Mouse (Mus musculus): ENCODE results near the gene Trmo. TPM values are rescaled to one million over a fixed set of nuclear protein-coding genes. Genes with fewer than 3 reads are reported as not detected.
A peak's percentile ranks its signal among the peaks of the same experiment; 100 is the strongest.

Gene Trmo
- total and polyA plus RNA-seq, 2 experiments from 2014 or later, result 3.9 to 9.2 TPM

DNA sequence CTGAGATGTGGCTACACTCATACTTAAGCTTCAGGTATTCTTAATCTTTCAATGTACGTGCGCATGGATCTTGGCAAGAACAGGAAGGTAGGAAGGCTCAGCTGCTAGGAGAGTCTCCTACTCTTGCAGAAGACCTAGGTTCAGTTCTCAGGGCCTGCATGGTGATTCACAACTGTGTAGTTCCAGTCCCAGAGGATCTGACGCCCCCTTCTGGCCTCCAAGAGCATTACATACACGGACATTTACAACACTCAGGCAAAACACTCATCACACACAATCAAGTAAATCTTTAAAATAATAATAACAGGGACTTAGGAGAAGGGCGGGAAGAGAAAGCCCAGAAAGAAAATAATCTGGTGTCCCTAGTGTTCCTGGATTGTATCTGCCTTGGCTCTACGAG is 14.8 kb downstream of the Trmo start:
- ATAC-seq, result no peak
- Histone ChIP-seq H3K27me3 (ENCODE audit: insufficient read depth, low read length) (no peaks in the 10 kb centered on the region), H3K4me3 (ENCODE audit: low read length) (peak overlapping the region; percentile 34), H3K4me2 (ENCODE audit: low read depth, low read length) (peak overlapping the region; percentile 64), H3K36me3 (ENCODE audit: insufficient read depth, low read length) (peaks cover 4% of the 10 kb centered on the region; the same call in 1 of the 2 replicates), H3K4me1 (ENCODE audit: insufficient read depth, low read length) (peaks cover 6% of the 10 kb centered on the region; the same call in 1 of the 2 replicates), H3K9me3 (ENCODE audit: low read length) (no peaks in the 10 kb centered on the region), H3K27ac (no peak overlapping the region), H3K9ac (replicated peaks; ENCODE audit: low read length) (no peak overlapping the region)
- 56% methylated on average over 6 of the region's 6 CpGs for WGBS
- peak; percentile 67 for TF ChIP-seq CTCF (IDR thresholded peaks at IDR 0.05; ENCODE audit: low read depth)
- peak; percentile 16 for DNase-seq (ENCODE audit: low spot score)

DNA sequence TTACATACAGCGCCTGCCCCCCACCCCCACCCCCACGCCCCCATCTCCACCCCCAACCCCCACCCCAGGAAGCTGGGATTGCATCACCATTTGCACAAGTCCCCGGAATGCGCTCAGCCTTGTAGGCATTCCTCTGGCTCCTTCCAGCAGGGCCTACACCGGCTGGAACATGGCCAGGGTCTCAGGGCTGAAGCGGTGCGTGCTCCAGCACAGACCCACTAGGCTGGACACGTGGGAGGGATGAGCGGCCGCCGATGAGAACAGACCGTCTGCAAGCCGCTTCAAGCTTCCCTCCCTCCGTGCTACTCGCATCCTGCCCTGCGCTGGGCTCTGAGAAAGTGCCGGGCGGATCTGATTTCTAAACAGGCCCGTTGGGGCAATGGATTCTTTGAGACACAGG is 18.2 kb downstream of the Trmo start:
- ATAC-seq, result peak; percentile 79
- no peak overlapping the region for H3K9ac ChIP-seq (replicated peaks; ENCODE audit: low read length)
- peak overlapping the region; percentile 51 for H3K4me2 ChIP-seq (ENCODE audit: low read depth, low read length)
- no peaks in the 10 kb centered on the region for H3K9me3 ChIP-seq (ENCODE audit: low read length)
- WGBS, result 6% methylated on average over 19 of the region's 19 CpGs
- peak; percentile 80 for DNase-seq (ENCODE audit: low spot score)
- H3K4me1 ChIP-seq (ENCODE audit: insufficient read depth, low read length), result peaks cover 6% of the 10 kb centered on the region; the same call in 1 of the 2 replicates
- H3K27me3 ChIP-seq (ENCODE audit: insufficient read depth, low read length), result no peaks in the 10 kb centered on the region
- peak overlapping the region; percentile 11; the same call in 1 of the 2 replicates for H3K4me3 ChIP-seq (ENCODE audit: low read length)
- no peaks in the 10 kb centered on the region for H3K36me3 ChIP-seq (ENCODE audit: insufficient read depth, low read length)
- TF ChIP-seq CTCF (IDR thresholded peaks at IDR 0.05; ENCODE audit: low read depth), result no peak
- no peak overlapping the region for H3K27ac ChIP-seq

DNA sequence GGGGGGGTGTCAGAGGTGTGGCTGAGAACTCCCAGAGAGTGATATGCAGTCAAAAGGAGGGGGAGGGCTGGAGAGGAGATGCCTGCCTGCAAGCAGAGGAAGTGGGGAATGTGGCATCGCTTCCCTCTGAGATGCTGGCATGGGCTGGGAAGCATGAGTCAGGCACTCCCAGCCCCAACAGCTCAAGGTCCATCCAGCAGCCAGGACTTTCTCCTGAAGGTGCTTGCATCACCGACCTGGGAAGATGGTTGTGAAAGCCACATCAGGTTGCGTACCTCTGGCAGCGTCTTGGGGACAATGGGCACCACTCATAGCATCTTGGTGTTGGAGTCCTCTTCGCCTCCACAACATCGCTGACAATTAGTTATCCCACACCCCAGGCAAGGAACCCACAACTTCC is 18.8 kb downstream of the Trmo start:
- Histone ChIP-seq H3K36me3 (ENCODE audit: insufficient read depth, low read length) (no peaks in the 10 kb centered on the region), H3K4me3 (ENCODE audit: low read length) (no peak overlapping the region), H3K9me3 (ENCODE audit: low read length) (no peaks in the 10 kb centered on the region), H3K9ac (replicated peaks; ENCODE audit: low read length) (no peak overlapping the region), H3K27ac (no peak overlapping the region), H3K27me3 (ENCODE audit: insufficient read depth, low read length) (no peaks in the 10 kb centered on the region), H3K4me1 (ENCODE audit: insufficient read depth, low read length) (peaks cover 6% of the 10 kb centered on the region; the same call in 1 of the 2 replicates), H3K4me2 (ENCODE audit: low read depth, low read length) (no peak overlapping the region)
- ATAC-seq (no peak), DNase-seq (ENCODE audit: low spot score) (no peak)
- TF ChIP-seq CTCF (IDR thresholded peaks at IDR 0.05; ENCODE audit: low read depth), result no peak
- WGBS, result 50% methylated on average over 6 of the region's 6 CpGs

DNA sequence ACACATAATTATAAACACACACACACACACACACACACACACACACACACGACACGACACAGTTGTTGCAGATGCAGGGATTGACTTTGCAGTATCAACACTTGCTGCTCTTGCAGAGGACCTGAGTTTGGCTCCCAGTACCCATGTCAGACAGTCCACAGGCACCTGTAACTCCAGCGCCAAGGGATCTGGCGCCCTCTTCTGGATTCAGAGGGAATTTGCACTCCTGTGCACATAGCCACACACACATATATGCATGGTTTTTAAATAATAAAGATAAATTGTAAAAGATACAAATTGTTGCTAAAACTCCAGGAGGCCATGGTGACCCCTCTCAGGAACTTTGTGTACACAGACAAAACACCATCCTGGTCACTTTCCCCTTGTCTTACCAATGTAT is 20.2 kb downstream of the Trmo start:
- 66% methylated on average over 4 of the region's 4 CpGs for WGBS
- Histone ChIP-seq H3K9me3 (ENCODE audit: low read length) (0 out of 2 replicates have a peak, but pooled peaks cover 3% of the 10 kb centered on the region), H3K27me3 (ENCODE audit: insufficient read depth, low read length) (no peaks in the 10 kb centered on the region), H3K4me1 (ENCODE audit: insufficient read depth, low read length) (peaks cover 3% of the 10 kb centered on the region; the same call in 1 of the 2 replicates), H3K36me3 (ENCODE audit: insufficient read depth, low read length) (no peaks in the 10 kb centered on the region), H3K27ac (no peak overlapping the region), H3K4me2 (ENCODE audit: low read depth, low read length) (no peak overlapping the region), H3K9ac (replicated peaks; ENCODE audit: low read length) (no peak overlapping the region), H3K4me3 (ENCODE audit: low read length) (no peak overlapping the region)
- no peak for DNase-seq (ENCODE audit: low spot score)
- ATAC-seq, result no peak
- peak; percentile 31; the same call in 1 of the 2 replicates for TF ChIP-seq CTCF (IDR thresholded peaks at IDR 0.05; ENCODE audit: low read depth)

DNA sequence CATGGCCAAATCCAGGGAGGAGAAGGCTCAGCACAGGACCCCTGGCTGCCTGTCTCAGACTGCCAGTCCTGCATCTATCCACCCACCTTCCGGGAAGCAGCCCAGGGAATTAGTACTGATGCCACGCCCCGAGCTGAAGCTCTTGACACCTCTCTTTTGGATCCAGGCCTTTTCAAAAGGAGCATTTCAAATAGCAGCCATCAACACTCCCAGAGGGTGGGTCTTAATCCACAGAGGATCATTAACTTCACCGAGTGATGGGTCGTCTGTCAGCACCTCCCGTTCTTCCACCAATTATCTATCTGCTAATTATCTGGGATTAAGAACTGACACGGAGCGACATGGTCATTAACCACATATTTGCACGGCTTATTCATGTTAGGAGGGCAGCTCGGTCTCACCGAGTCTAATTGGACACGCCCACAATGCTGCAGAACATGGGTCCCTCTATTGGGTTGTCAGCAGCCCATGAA is 21.7 kb downstream of the Trmo start:
- Histone ChIP-seq H3K27me3 (ENCODE audit: insufficient read depth, low read length) (no peaks in the 10 kb centered on the region), H3K9me3 (ENCODE audit: low read length) (0 out of 2 replicates have a peak, but pooled peaks cover 3% of the 10 kb centered on the region), H3K4me3 (ENCODE audit: low read length) (no peak overlapping the region), H3K36me3 (ENCODE audit: insufficient read depth, low read length) (no peaks in the 10 kb centered on the region), H3K4me2 (ENCODE audit: low read depth, low read length) (no peak overlapping the region), H3K4me1 (ENCODE audit: insufficient read depth, low read length) (peaks cover 3% of the 10 kb centered on the region; the same call in 1 of the 2 replicates), H3K27ac (no peak overlapping the region), H3K9ac (replicated peaks; ENCODE audit: low read length) (no peak overlapping the region)
- TF ChIP-seq CTCF (IDR thresholded peaks at IDR 0.05; ENCODE audit: low read depth), result no peak
- DNase-seq (ENCODE audit: low spot score), result no peak
- WGBS, result 15% methylated on average over 12 of the region's 12 CpGs
- no peak for ATAC-seq

DNA sequence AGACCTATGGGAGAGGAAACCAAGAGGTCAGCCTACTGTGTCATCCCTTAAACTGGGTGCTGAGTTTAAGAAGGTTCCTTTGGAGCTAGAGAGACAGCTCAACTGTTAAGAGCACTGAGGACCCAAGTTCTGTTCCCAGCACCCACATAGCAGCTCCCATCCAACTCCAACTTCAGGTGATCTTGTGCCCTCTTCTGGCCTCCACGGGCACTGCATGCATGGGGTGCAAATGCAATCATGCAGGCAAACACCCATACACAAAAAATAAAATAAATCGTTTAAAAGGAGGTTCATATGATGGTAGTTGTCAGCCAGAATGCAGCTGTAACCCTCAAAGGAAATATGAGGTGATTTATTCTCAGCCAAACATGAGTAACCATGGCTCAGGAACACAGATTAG is 24.9 kb downstream of the Trmo start:
- Histone ChIP-seq H3K4me2 (ENCODE audit: low read depth, low read length) (no peak overlapping the region), H3K4me3 (ENCODE audit: low read length) (no peak overlapping the region), H3K4me1 (ENCODE audit: insufficient read depth, low read length) (no peaks in the 10 kb centered on the region), H3K36me3 (ENCODE audit: insufficient read depth, low read length) (no peaks in the 10 kb centered on the region), H3K27me3 (ENCODE audit: insufficient read depth, low read length) (no peaks in the 10 kb centered on the region), H3K9ac (replicated peaks; ENCODE audit: low read length) (no peak overlapping the region), H3K9me3 (ENCODE audit: low read length) (0 out of 2 replicates have a peak, but pooled peaks cover 3% of the 10 kb centered on the region), H3K27ac (no peak overlapping the region)
- TF ChIP-seq CTCF (IDR thresholded peaks at IDR 0.05; ENCODE audit: low read depth), result no peak
- 79% methylated on average over 2 of the region's 2 CpGs for WGBS
- no peak for ATAC-seq
- no peak for DNase-seq (ENCODE audit: low spot score)

DNA sequence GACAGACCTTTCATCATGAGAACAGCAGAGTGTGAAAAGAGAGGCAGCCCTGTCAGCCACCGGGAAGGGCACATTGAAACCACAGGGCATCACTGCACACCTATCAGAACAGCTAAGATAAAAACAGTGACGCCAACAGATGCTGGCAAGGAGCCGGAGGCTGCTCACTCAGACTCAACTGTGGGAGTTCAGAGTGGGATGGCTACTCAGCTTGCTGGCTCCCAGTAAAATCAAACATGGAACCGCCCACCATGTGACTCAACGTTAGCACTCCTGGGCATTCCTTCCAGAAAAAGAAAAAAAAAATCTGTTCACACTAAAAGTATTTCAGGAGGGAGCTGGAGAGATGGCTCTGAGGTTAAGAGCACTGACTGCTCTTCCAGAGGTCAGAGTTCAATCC is 28.0 kb downstream of the Trmo start:
- 77% methylated on average over 5 of the region's 5 CpGs for WGBS
- TF ChIP-seq CTCF (IDR thresholded peaks at IDR 0.05; ENCODE audit: low read depth), result no peak
- 0 out of 2 replicates have a peak, but pooled peaks cover 3% of the 10 kb centered on the region for H3K9me3 ChIP-seq (ENCODE audit: low read length)

More for the DNA sequence above, 28.0 kb downstream of the Trmo start:
- no peaks in the 10 kb centered on the region for H3K36me3 ChIP-seq (ENCODE audit: insufficient read depth, low read length)
- no peak for DNase-seq (ENCODE audit: low spot score)
- H3K27me3 ChIP-seq (ENCODE audit: insufficient read depth, low read length), result no peaks in the 10 kb centered on the region
- no peak overlapping the region for H3K4me3 ChIP-seq (ENCODE audit: low read length)
- H3K9ac ChIP-seq (replicated peaks; ENCODE audit: low read length), result no peak overlapping the region
- H3K4me2 ChIP-seq (ENCODE audit: low read depth, low read length), result no peak overlapping the region
- no peak for ATAC-seq
- H3K4me1 ChIP-seq (ENCODE audit: insufficient read depth, low read length), result no peaks in the 10 kb centered on the region
- H3K27ac ChIP-seq, result no peak overlapping the region

Data from hindbrain, postnatal 0 days (tissue).